Mouse (Mus musculus) 3134 (cell line): ENCODE results near the gene Wdr76.
"Not testable (repeated sequence)": the region's sequence is repeated elsewhere in the genome, so short reads cannot be mapped to it uniquely, and the experiment has no call there.

Experiments used
- DNase-seq: peaks from one replicate; pipeline ENCODE4 v3.0.0-alpha.2; 2011; ENCODE audit warnings: low spot score; ENCODE audit not compliant: insufficient read length; ENCODE audit errors: extremely low read depth

Gene Wdr76

GRCm38 (mm10) chr2:121505942-121506882 is at the start of gene Wdr76, which contains the start of gene Mfap1a:
Wdr76 (plus strand) TSS chr2:121506723.
Mfap1a (minus strand) TSS chr2:121506665.
- DNase-seq: peak; percentile 81

- DNase-seq: no peak
Measured at GRCm38 (mm10) chr2:121460071-121460470, 46.5 kb upstream of the Wdr76 start.

- DNase-seq: not testable (repeated sequence)
Measured at GRCm38 (mm10) chr2:121468982-121469381, 37.5 kb upstream of the Wdr76 start.

DNA sequence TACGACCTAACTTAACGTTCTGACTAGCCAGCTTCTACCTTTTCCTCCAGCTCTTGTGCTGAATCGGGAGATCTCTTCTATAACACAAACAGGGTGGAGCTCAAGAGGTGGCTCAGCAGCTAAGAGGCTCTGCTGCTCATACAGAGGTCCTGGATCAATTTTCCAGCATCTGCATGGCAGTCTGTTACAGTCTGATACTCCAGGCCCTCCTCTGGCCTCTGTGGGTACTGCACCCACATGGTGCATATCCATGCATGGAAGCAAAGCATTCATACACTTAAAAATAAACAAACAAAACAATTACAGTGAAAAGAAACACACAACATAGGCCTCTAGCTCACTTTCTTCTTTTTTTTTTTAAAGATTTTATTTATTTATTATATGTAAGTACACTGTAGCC is 33.7 kb upstream of the Wdr76 start:
- DNase-seq: not testable (repeated sequence)

DNA sequence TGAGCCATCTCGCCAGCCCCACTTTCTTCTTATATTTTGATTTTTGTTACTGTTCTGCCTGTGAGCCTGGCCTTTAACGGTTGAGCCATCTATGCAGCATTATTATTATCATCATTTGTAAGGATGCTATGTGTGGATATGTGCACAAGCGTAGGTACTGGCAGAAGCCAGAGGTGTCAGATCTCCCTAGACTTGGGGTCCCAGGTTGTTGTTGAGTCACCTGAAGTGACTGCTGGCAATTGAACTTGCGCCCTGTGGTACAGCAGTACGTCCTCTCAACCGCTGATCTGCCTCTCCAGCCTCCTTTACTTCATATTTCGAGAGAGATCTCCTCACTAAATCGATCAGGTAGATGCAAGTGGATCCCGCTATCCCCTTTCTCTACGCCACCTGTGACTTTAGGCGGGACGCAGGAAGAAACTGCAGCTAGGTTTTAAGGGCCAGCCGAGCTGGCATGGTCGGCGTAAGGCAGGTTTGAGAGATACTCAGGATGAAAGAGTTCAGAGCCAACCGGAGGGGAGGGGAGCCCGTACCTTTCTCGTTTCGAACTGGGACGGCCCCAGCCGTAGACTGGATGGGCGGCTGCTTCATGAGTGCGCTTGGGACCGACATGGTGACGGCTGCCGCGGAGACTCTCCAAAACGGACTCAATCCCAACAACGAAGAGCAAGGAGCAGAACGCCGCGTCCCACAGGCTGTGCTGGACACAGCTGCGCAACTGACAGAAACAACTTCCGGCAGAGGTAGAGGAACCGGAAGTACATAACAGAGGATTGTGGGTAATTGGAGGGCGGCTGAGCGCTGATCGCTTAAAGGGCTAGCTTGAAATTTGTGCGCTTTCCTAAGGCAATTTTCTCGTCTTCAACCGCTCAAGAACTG is 33.0 kb upstream of the Wdr76 start, which contains the start of gene Mfap1b:
Mfap1b (minus strand) TSS at position 767 of the 879 bp plus-strand sequence.
- DNase-seq: peak; percentile 74

GRCm38 (mm10) chr2:121474180-121474535 is 32.4 kb upstream of the Wdr76 start:
- DNase-seq: no peak

GRCm38 (mm10) chr2:121475306-121475705 is 31.2 kb upstream of the Wdr76 start:
- not testable (repeated sequence) for DNase-seq

DNA sequence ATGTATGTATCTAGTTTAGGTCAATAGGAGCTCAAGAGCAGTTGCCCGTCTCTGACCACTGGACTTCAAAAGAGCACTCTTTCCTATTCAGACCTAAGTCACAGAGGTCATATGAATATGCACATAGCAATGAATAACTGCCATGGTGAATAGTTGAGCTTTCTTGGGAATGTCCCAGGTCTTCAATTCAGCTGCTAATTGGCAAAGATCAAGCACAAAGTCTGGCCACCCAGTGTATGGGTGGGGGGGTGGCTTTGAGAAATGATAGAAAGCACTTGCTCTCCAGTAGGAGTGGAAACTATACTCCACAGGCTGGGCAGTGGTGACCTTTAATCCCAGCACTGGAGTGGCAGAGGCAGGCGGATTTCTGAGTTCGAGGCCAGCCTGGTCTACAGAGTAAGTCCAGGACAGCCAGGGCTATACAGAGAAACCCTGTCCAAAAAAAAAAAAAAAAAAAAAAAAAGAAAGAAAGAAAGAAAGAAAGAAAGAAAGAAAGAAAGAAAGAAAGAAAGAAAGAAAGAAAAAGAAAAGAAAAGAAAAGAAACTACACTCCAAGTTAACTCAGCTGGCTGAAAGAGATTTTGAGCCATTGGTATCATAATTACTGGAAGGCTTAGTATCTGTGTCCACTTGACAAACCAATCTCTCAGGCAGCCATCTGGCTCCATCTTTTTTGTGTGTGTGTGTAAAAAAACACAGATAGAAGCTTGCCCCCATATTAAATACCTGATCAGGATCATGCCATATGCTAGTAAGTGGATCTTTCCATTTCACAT is 28.8 kb upstream of the Wdr76 start:
- no peak for DNase-seq

DNA sequence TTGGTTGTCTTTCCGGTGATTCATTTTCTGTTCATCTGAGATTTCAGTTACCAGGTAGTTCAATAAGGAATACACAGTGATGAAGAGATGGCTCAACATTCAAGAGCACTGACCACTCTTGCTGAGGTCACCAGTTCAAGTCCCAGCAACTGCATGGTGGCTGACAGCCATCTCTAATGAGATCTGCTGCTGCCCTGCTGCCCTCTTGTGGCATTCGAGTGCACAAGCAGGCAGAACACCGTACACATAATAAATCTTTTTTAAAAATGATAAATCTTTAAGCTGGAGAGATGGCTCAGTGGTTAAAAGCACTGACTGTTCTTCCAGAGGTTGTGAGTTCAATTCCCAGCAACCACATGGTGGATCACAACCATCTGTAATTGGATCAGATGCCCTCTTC is 26.0 kb upstream of the Wdr76 start:
- DNase-seq: peak; percentile 41

GRCm38 (mm10) chr2:121480916-121481315 is 25.6 kb upstream of the Wdr76 start:
- DNase-seq: not testable (repeated sequence)

- no peak for DNase-seq
Measured at GRCm38 (mm10) chr2:121483576-121483975, 22.9 kb upstream of the Wdr76 start.

DNA sequence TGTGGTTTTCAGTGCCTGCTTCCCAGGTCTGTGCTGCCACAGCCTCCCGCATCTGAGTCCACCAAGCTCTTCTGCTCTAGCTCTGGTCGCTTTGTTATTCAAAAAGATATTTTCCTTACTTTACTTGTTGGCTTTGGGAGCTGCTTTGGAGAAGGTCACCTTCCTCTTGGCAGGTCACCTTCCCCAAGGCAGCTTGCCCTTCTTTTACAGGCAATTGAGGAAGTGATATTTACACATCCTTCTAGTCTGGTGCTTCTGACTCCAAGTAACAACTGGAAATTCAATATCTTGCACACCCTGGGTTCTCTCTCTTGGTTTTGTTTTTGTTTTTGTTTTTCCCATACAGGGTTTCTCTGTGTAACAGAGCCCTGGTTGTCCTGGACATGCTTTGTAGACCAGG is 22.1 kb upstream of the Wdr76 start:
- DNase-seq: not testable (repeated sequence)

DNA sequence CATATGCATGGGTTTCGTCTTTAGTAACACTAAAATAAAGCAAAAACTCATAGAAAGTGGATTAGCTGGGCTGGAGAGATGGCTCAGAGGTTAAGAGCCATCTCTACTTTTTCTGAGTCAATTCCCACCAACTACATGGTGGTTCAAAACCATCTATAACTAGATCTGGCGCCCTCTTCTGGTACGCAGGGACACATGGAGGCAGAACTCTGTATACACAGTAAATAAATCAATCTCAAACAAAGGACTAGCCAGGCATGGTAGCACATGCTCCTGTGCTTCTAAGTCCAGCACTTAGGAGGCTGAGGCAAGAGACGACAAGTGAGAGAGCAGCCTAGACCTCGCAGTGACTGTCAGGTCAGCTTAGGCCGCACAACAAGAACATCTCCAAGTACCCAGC is 5.0 kb upstream of the Wdr76 start:
- not testable (repeated sequence) for DNase-seq

DNA sequence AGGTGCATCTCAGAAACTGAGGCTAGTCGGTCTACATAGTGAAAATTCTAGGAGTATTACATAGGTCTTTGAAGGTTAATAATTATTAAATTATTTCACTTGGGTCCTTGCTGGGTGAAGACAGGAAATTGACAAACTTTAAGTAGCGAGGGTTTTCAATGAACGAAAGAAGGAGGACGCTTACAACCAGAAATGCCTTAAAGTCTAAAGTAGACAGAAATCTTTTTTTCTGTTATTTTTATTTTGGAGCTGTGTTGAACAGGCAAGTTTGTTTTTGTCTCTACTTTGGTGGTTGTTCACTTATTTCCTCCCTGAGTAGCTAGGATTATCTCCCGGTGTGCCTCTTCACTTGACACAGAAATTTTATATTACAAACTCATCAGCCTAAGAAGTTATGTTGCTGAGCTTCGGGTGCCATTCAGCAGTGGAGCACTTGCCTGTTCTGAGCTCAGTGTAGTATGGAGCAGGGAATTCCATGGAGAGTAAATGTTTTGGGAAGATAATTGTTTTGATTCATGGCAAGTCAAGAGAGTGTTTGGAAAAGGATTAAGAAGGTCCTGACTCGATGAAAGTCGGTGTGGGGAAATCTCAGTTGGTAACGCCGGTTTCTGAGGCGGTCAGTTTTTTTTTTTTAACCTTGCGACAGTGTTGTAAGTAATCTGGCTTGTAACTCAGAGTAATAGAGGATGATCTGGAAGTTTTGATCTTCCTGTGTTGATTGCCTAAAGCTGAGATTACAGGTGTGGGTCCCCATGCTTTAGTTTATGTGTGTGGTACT is 839 bp downstream of the Wdr76 start:
- DNase-seq: no peak

DNA sequence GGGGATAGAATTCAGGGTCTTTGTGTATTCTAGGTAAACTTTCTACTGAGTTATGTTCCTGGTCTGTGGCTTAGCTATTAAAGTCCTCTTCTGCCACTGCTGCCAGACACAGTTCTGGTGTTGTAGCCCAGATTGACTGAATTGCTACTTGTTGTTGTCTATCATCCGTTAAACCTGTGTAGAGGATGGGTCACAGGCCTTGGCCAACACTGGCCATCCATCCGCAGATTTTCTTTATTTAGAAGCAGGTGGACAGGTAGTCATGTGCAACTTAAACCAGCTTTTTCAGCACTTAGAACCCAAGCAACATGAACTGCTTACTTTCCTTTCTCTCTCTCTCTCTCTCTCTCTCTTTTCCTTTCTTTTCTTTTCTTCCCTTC is 1.4 kb downstream of the Wdr76 start:
- DNase-seq: no peak

GRCm38 (mm10) chr2:121509584-121509983 is 3.1 kb downstream of the Wdr76 start:
- DNase-seq: peak; percentile 32

DNA sequence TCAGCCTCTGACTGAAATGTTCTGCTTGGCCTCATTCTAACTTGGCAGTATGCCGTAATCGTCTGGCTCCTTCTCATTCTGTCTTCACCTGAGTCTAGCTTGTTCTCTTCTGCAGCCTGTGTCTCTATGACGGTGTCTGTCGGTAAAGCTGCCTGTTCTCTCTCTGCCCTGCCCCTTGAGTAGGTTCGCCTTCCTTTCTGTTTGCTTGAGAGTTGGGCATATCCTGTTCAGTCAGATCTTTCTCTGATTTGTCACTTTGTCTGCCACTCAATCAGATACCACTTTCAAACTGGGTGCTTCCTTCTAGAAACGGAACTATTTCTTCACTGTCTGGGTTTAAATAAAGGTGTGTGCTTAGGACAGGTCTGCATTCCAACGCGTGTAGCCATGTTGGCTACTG is 4.9 kb downstream of the Wdr76 start:
- DNase-seq: no peak

GRCm38 (mm10) chr2:121512991-121513765 is 6.7 kb downstream of the Wdr76 start:
- not testable (repeated sequence) for DNase-seq

GRCm38 (mm10) chr2:121514211-121514610 is 7.7 kb downstream of the Wdr76 start:
- DNase-seq: no peak
